Mouse (Mus musculus) embryonic facial prominence, embryonic 12.5 days (tissue): ENCODE measurements around the gene Zfp445. TPM values are rescaled to one million over a fixed set of nuclear protein-coding genes. Genes with fewer than 3 reads are reported as not detected.

Source experiments
- ATAC-seq: fragments of 200-750 bp; cut with Nextera tagmentation; 2 replicates; pipeline ENCODE4 v1.8.0; 2017; ENCODE audit not compliant: insufficient number of reproducible peaks, insufficient read depth, low FRiP score, low TSS enrichment
- H3K27ac ChIP-seq: fragments of 300-500 bp; sonication (generic); 2 replicates; pipeline ENCODE4 v1.5.1; 2016; ENCODE audit warnings: mild to moderate bottlenecking
- H3K27me3 ChIP-seq: fragments of 300-500 bp; sonication (generic); 2 replicates; pipeline ENCODE4 v1.6.1; 2016; ENCODE audit warnings: mild to moderate bottlenecking, moderate library complexity
- H3K36me3 ChIP-seq: fragments of 300-500 bp; sonication (generic); 2 replicates; pipeline ENCODE4 v1.6.1; 2016; ENCODE audit warnings: mild to moderate bottlenecking
- H3K4me1 ChIP-seq: fragments of 300-500 bp; sonication (generic); 2 replicates; pipeline ENCODE4 v1.6.1; 2016
- H3K4me2 ChIP-seq: fragments of 300-500 bp; sonication (generic); replicated peaks from 2 replicates; pipeline ENCODE4 v1.6.1; 2016; ENCODE audit warnings: mild to moderate bottlenecking, moderate library complexity
- H3K4me3 ChIP-seq: fragments of 300-500 bp; sonication (generic); 2 replicates; pipeline ENCODE4 v1.5.1; 2016; ENCODE audit warnings: mild to moderate bottlenecking
- H3K9ac ChIP-seq: fragments of 300-500 bp; sonication (generic); 2 replicates; pipeline ENCODE4 v1.6.1; 2016; ENCODE audit warnings: mild to moderate bottlenecking, moderate library complexity
- H3K9me3 ChIP-seq: fragments of 300-500 bp; sonication (generic); 2 replicates; pipeline ENCODE4 v1.6.1; 2016; ENCODE audit warnings: mild to moderate bottlenecking, moderate library complexity
- WGBS: fragments of 180-500 bp; shearing (Covaris S2); methylation state at CpG from one replicate; pipeline ENCODE4 v1.1.7; 2016; 5-methylcytosine and 5-hydroxymethylcytosine counted together
- polyA plus RNA-seq: library from polyadenylated mRNA; unstranded; fragments of >200 nt; fragmentation: Nextera tagmentation; extraction: Ambion mirVana; gene quantifications from 2 replicates; pipeline ENCODE4 v1.2.1, GENCODE M21; 2016

Gene Zfp445
- polyA plus RNA-seq, 1 experiment from 2014 or later: 100 TPM

DNA sequence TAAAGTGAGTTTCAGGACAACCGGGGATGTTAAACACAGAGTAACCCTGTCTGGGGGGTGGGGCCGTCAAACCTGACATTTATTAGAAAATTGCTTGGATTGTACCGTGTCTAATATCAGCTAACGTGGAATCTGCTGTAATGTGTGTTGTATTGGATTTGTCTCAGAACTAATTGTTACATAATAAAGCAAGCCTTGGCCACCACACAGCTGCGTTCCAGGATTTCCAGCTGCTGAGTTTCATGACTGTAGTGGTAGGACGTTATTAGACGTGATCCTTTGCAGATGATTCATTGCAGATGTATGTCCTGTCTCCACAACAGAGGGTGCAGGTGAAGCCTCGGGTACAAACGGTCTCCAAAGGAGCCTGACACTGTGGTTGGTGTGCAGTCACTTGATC, 29.7 kb downstream of the Zfp445 start:
- 61% methylated on average over 9 of the region's 9 CpGs for WGBS
- H3K9me3 ChIP-seq: no peaks in the 10 kb centered on the region
- peaks cover 15% of the 10 kb centered on the region; the same call in 1 of the 2 replicates for H3K4me1 ChIP-seq
- no peak overlapping the region for H3K4me2 ChIP-seq
- H3K9ac ChIP-seq: no peak overlapping the region
- peak overlapping the region; percentile 25 for H3K27ac ChIP-seq
- no peak for ATAC-seq
- no peaks in the 10 kb centered on the region for H3K27me3 ChIP-seq
- 0 out of 2 replicates have a peak, but pooled peaks cover 5% of the 10 kb centered on the region for H3K36me3 ChIP-seq
- H3K4me3 ChIP-seq: no peak overlapping the region

DNA sequence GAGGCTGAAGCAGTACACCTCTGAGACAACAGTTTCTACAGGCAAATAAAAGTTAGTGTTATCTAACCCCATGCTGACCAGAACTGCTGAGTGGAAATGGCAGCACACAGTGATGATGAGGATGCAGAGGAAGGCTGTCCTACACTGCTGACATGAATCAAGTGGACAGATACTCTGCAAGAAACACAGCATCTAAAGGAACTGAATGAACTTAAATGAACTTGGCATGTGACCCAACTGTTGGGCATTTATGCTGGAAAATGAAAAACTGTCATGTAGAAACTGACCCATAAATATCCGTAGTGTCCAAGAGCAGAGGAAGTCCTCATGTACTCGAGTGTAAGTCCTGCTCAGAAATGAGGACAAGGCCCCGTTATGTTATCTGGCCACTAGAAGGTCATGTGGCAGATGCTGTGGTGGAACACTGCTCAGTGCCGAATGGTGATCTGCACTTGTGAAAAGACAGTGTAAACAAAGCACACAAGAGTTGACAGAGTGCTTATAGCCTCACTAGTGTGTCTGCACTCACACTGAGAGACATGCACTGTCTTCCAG, 35.9 kb downstream of the Zfp445 start:
- Histone ChIP-seq H3K36me3 (peaks cover 19% of the 10 kb centered on the region; the same call in 1 of the 2 replicates), H3K9me3 (no peaks in the 10 kb centered on the region), H3K4me3 (no peak overlapping the region), H3K27me3 (no peaks in the 10 kb centered on the region), H3K4me2 (no peak overlapping the region), H3K27ac (no peak overlapping the region), H3K9ac (no peak overlapping the region), H3K4me1 (no peaks in the 10 kb centered on the region)
- WGBS: 78% methylated on average over 4 of the region's 4 CpGs
- no peak for ATAC-seq

DNA sequence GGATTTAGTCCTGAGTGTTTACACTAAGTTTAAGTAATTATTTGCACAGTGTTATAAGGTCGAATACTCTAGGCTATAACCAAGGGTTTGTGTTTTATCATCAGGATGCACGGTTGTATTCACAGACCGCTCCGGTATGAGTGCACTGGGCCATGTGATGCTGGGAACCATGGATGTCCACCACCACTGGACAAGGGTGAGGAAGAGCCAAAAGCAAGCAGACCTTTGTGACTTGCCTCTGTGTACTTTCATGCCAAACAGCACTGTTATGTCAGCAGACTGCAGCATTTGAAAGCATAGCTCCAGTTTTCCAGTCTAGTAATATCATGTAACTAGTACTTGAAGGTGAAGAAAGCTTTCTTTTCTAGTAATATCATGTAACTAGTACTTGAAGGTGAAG, 39.1 kb downstream of the Zfp445 start:
- Histone ChIP-seq H3K27ac (no peak overlapping the region), H3K4me2 (no peak overlapping the region), H3K36me3 (peaks cover 22% of the 10 kb centered on the region), H3K9me3 (no peaks in the 10 kb centered on the region), H3K4me3 (no peak overlapping the region), H3K4me1 (no peaks in the 10 kb centered on the region), H3K9ac (no peak overlapping the region), H3K27me3 (no peaks in the 10 kb centered on the region)
- no peak for ATAC-seq
- 90% methylated on average over 4 of the region's 4 CpGs for WGBS

DNA sequence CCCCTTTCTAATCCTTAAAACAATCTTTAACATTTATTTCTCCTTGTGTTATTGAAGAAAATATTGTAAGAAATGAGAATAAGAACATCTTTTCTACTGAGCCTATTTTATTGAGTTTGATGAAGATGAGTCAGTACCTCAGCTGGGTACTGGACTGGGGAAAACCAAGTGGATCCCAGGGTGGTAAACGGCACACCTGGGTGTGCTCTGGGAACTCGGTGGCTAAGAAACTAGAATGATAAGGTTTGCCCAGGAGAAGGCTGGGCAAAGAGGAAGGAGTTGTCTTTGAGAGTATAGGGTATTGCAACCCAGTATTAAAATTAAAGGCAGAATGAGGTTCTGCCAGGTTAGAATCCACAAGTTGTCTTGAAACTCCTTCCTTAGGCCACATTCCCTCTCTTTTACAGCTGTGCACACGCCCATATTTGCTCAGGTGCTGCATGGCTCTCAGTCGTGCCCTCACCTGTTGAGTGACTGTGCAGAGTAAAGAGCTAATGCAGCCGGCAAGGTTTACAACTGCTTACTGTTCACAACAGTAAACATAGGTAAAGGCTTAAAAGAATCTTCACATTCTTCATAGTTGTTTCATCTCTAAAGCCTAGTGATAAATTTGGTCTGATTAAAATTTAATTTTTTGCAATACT, 42.3 kb downstream of the Zfp445 start:
- no peak overlapping the region for H3K4me2 ChIP-seq
- H3K27me3 ChIP-seq: no peaks in the 10 kb centered on the region
- H3K4me1 ChIP-seq: no peaks in the 10 kb centered on the region
- H3K9ac ChIP-seq: no peak overlapping the region
- ATAC-seq: no peak
- no peaks in the 10 kb centered on the region for H3K9me3 ChIP-seq
- no peak overlapping the region for H3K4me3 ChIP-seq
- peaks cover 31% of the 10 kb centered on the region for H3K36me3 ChIP-seq
- H3K27ac ChIP-seq: no peak overlapping the region
- WGBS: 84% methylated on average over 5 of the region's 5 CpGs

DNA sequence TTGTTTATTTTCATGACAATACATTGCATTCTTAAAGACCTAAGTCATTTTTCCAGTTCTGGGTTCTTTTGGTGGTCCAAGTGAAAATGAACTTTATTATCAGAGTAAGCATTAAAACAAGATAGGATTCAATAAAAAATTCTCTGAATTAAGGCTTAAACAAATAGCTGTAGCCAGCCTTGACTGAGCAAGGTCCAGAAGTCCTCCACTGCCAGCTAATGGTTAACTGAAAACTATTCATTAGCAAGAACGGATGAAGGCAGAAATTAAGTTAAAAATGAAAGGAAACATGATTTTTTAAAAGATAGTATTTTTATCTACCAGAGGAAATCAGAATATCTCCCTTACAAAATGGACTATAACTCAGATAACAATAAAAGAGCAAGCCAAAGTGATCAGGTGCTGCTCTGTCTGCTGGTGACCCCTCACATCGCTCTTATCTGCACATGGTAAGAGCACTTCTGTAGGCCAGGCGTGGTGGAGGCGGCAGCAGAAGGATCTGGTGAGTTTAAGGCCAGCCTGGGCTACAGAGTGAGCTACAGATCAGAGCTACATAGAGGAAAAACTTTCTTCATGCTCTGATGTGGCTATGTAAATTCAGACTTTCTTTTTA, 50.5 kb downstream of the Zfp445 start:
- no peaks in the 10 kb centered on the region for H3K27me3 ChIP-seq
- ATAC-seq: no peak

DNA sequence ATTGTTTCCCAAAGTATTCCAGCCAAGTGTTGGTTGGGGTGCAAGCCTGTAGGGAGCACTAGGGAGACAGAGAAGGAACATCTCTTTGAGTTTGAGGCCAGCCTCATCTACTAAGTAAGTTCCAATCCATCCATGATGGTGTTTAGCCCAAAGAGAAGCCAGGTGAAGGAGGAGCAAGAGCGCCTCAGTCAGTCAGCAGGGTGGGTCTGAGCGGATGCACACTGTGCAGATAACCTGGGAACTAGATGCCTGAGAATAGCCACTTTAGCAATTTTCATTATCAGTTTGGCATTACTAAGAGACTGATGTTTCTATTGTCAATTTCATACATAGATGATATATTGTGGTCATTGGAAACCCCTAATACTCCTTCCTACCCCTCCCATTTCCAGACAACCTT, 51.0 kb downstream of the Zfp445 start:
- WGBS: 92% methylated on average over 2 of the region's 2 CpGs
- no peaks in the 10 kb centered on the region for H3K27me3 ChIP-seq

More for the DNA sequence above, 50.5 kb downstream of the Zfp445 start:
- peaks cover 22% of the 10 kb centered on the region for H3K36me3 ChIP-seq
- no peak overlapping the region for H3K4me3 ChIP-seq
- H3K27ac ChIP-seq: no peak overlapping the region
- no peak overlapping the region for H3K9ac ChIP-seq
- 84% methylated on average over 4 of the region's 4 CpGs for WGBS
- no peak overlapping the region for H3K4me2 ChIP-seq
- H3K9me3 ChIP-seq: no peaks in the 10 kb centered on the region
- no peaks in the 10 kb centered on the region for H3K4me1 ChIP-seq

DNA sequence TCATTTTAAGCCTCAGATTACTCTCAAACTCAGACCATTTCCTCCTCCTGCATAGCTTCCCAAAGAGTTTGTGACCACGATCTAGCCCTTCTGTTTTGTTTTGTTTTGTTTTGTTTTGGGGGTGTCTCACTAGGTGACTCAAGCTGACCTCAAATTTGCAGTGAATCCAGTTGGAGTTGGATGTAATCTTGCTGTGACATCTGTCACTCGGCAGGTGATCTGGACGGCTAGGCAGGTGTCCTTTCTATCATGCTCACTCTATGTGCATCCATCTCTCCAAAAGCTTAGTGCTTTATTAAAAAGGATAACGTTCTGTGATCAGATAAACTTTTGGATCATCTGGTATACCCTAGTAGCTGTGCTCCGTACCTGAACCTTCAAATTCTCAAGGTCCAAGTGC, 53.4 kb downstream of the Zfp445 start:
- H3K27me3 ChIP-seq: no peaks in the 10 kb centered on the region
- H3K4me2 ChIP-seq: no peak overlapping the region
- H3K4me3 ChIP-seq: no peak overlapping the region
- H3K27ac ChIP-seq: no peak overlapping the region
- H3K9me3 ChIP-seq: no peaks in the 10 kb centered on the region
- no peak for ATAC-seq
- 87% methylated on average over 5 of the region's 5 CpGs for WGBS
- peaks cover 17% of the 10 kb centered on the region; the same call in 1 of the 2 replicates for H3K36me3 ChIP-seq
- H3K4me1 ChIP-seq: no peaks in the 10 kb centered on the region
- H3K9ac ChIP-seq: no peak overlapping the region

More for the DNA sequence above, 51.0 kb downstream of the Zfp445 start:
- Histone ChIP-seq H3K9ac (no peak overlapping the region), H3K4me1 (no peaks in the 10 kb centered on the region), H3K36me3 (peaks cover 17% of the 10 kb centered on the region; the same call in 1 of the 2 replicates), H3K4me2 (no peak overlapping the region), H3K4me3 (no peak overlapping the region), H3K9me3 (no peaks in the 10 kb centered on the region), H3K27ac (no peak overlapping the region)
- ATAC-seq: no peak

DNA sequence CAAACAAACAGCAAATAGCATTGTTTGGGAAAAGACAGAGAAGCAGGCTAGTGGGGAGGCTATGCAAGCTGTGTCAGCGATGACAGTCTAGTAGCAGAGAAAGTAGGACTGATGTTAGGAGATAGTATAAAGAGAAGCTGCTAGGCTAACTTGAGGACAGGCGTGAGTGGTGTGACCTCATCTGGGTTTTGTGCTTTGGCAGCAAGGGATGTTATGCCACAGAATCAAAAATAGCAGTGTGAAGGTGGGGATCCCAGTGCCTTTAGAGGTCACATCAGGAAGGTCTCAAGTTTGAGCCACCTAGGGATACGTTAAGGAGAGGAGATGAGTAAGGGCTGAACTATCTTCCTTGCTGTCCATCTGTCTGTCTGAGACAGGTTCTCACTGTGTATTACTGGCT, 55.6 kb downstream of the Zfp445 start:
- Histone ChIP-seq H3K9ac (no peak overlapping the region), H3K9me3 (no peaks in the 10 kb centered on the region), H3K27ac (no peak overlapping the region), H3K4me1 (peaks cover 5% of the 10 kb centered on the region; the same call in 1 of the 2 replicates), H3K4me3 (no peak overlapping the region), H3K4me2 (no peak overlapping the region), H3K27me3 (no peaks in the 10 kb centered on the region), H3K36me3 (peaks cover 12% of the 10 kb centered on the region; the same call in 1 of the 2 replicates)
- no peak for ATAC-seq
- WGBS: 90% methylated on average over 3 of the region's 3 CpGs

DNA sequence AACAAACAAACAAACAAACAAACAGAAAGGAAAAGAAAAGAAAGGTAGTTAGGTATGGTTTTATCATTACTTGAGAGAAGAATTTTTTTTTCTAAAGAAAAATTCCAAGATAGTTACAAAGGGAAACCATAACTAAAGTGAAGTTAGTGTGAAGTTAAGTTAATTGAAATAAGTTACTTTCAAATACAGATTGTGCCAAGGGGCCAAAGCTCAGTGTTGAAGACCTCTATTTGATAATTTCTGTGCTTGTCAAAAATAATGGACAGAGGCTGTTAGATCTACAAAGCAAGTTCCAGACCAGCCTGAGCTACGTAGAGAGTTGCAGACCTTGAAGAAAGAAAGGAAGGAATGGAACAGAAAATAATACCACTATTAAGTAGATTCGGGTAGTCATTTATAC, 58.6 kb downstream of the Zfp445 start:
- no peaks in the 10 kb centered on the region for H3K9me3 ChIP-seq
- no peak overlapping the region for H3K9ac ChIP-seq
- no peaks in the 10 kb centered on the region for H3K36me3 ChIP-seq
- no peaks in the 10 kb centered on the region for H3K27me3 ChIP-seq
- WGBS: 86% methylated on average over 2 of the region's 2 CpGs
- H3K4me1 ChIP-seq: peaks cover 5% of the 10 kb centered on the region; the same call in 1 of the 2 replicates
- H3K4me2 ChIP-seq: no peak overlapping the region
- no peak overlapping the region for H3K27ac ChIP-seq
- H3K4me3 ChIP-seq: no peak overlapping the region
- no peak for ATAC-seq

DNA sequence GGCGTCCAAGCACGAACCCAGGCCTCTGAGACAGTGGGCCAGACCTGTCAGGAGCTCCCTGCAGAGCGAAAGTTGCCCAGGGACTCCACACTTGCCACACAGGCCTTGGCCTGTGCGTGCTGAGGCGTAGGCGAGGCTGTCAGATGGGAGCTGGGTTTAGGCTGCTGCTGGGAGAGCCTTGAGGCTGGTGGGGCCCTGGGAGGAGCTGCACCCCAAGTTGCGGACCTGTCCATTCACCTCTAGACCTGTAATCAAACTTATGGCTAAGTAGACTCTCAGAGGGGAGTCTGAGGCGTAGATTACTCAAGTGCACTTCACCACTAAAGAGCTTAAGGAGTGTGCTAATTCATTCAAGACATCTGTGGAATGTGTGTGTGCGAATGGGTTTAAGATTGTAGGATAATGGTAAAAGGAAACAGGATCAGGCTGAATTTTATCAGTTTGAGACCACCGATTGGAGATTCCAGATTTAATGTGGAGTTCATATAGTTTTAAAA, 59.9 kb downstream of the Zfp445 start:
- no peak; the same call in 1 of the 2 replicates for ATAC-seq
- Histone ChIP-seq H3K27me3 (no peaks in the 10 kb centered on the region), H3K9ac (peak overlapping the region; percentile 72), H3K9me3 (no peaks in the 10 kb centered on the region), H3K4me2 (peak overlapping the region; percentile 90), H3K36me3 (no peaks in the 10 kb centered on the region), H3K4me3 (peak overlapping the region; percentile 64), H3K4me1 (peaks cover 5% of the 10 kb centered on the region; the same call in 1 of the 2 replicates), H3K27ac (peak overlapping the region; percentile 90)
- WGBS: 11% methylated on average over 10 of the region's 10 CpGs

DNA sequence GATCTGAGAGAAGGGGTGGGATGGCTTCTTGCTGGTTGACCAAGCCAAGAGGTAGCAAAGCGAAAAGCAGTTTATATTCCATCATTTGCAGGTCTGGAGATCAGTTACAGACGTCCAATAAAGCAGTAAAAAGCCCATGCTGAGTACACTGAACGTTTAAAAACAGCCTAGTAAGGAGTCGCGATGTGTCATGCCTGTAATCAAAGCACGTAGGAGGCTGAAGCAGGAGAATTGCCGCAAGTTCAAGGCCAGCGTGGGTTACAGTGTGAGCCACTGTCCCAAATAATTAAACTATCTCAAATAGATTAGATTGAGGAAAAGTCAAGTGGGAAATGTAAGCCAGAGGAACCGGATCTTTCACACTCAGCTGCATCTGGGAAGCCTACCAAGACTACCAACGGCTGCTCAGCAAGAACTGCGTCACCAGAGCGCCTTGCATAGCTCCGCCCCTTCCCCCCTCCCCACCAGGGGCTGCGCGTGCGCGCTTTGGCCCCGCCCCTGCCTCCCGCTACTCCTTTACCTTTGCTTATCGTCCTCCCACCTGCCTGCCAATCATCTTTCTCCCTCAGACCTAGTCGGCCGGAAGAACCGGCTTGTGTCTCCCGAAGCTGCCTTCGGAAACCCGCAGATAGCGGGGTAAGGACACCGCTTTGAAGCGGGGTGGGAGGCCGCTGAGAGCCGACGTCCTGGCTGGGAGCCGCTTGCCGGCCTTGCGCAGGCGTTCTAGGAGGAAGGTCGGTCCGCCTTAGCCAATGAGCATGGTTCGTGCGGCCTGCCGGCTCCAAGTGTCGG, 60.6 kb downstream of the Zfp445 start, which contains the start of gene Tcaim:
Gene Tcaim, plus strand, starts transcription at position 487 of the 792 bp plus-strand sequence.
- Histone ChIP-seq H3K27ac (peak within 1 kb of the TSS; percentile 90), H3K4me3 (peak within 1 kb of the TSS; percentile 64), H3K36me3 (no peaks in the 10 kb centered on the region), H3K27me3 (no peaks in the 10 kb centered on the region), H3K4me1 (peaks cover 5% of the 10 kb centered on the region; the same call in 1 of the 2 replicates), H3K9ac (peak within 1 kb of the TSS; percentile 72), H3K4me2 (peak within 1 kb of the TSS; percentile 90), H3K9me3 (no peaks in the 10 kb centered on the region)
- WGBS: 6% methylated on average over 42 of the region's 42 CpGs
- peak; percentile 96 for ATAC-seq
